Mouse (Mus musculus) forebrain, embryonic 15.5 days (tissue): ENCODE data around the gene C77080. TPM values are rescaled to one million over a fixed set of nuclear protein-coding genes. Genes with fewer than 3 reads are reported as not detected.

Experiments
- ATAC-seq: fragments of 200-750 bp; cut with Nextera tagmentation; replicated peaks from 2 replicates; pipeline ENCODE4 v1.8.0; 2017; ENCODE audit warnings: mild to moderate bottlenecking, moderate TSS enrichment, moderate library complexity
- H3K27ac ChIP-seq: fragments of 300-500 bp; sonication (generic); replicated peaks from 2 replicates; pipeline ENCODE4 v1.5.1; 2015; ENCODE audit warnings: mild to moderate bottlenecking, inconsistent platforms
- H3K27me3 ChIP-seq: fragments of 300-500 bp; sonication (generic); 2 replicates; pipeline ENCODE4 v1.6.1; 2015; ENCODE audit warnings: inconsistent platforms
- H3K36me3 ChIP-seq: fragments of 300-500 bp; sonication (generic); 2 replicates; pipeline ENCODE4 v1.6.1; 2015; ENCODE audit warnings: mild to moderate bottlenecking, inconsistent platforms
- H3K4me1 ChIP-seq: fragments of 300-500 bp; sonication (generic); 2 replicates; pipeline ENCODE4 v1.6.1; 2015; ENCODE audit warnings: inconsistent platforms
- H3K4me2 ChIP-seq: fragments of 300-500 bp; sonication (generic); replicated peaks from 2 replicates; pipeline ENCODE4 v1.6.1; 2015; ENCODE audit warnings: mild to moderate bottlenecking, inconsistent platforms
- H3K4me3 ChIP-seq: fragments of 300-500 bp; sonication (generic); 2 replicates; pipeline ENCODE4 v1.5.1; 2015; ENCODE audit warnings: mild to moderate bottlenecking, inconsistent platforms
- H3K9ac ChIP-seq: fragments of 300-500 bp; sonication (generic); replicated peaks from 2 replicates; pipeline ENCODE4 v1.6.1; 2015; ENCODE audit warnings: mild to moderate bottlenecking, inconsistent platforms
- H3K9me3 ChIP-seq: fragments of 300-500 bp; sonication (generic); 2 replicates; pipeline ENCODE4 v1.6.1; 2016; ENCODE audit warnings: inconsistent platforms
- WGBS: fragments of 180-500 bp; shearing (Covaris S2); methylation state at CpG from one replicate; pipeline ENCODE4 v1.1.7; 2015; ENCODE audit warnings: mixed read lengths; 5-methylcytosine and 5-hydroxymethylcytosine counted together
- polyA plus RNA-seq: library from polyadenylated mRNA; unstranded; fragments of >200 nt; fragmentation: Nextera tagmentation; extraction: Ambion mirVana; gene quantifications from 2 replicates; pipeline ENCODE4 v1.2.1, GENCODE M21; 2015

Gene C77080
- polyA plus RNA-seq, 1 experiment from 2014 or later, result 4.1 TPM

GRCm38 (mm10) chr4:129263225-129264021, 2.2 kb upstream of the C77080 start:
- Histone ChIP-seq H3K27ac (no peak overlapping the region), H3K27me3 (no peaks in the 10 kb centered on the region), H3K9ac (no peak overlapping the region), H3K36me3 (no peaks in the 10 kb centered on the region), H3K4me3 (no peak overlapping the region), H3K4me2 (no peak overlapping the region), H3K4me1 (peaks cover 4% of the 10 kb centered on the region; the same call in 1 of the 2 replicates), H3K9me3 (no peaks in the 10 kb centered on the region)
- ATAC-seq, result no peak
- 44% methylated on average over 19 of the region's 19 CpGs for WGBS

- Histone ChIP-seq H3K4me2 (no peak overlapping the region), H3K9ac (no peak overlapping the region), H3K27ac (no peak overlapping the region), H3K9me3 (no peaks in the 10 kb centered on the region), H3K4me1 (peaks cover 10% of the 10 kb centered on the region), H3K36me3 (no peaks in the 10 kb centered on the region), H3K27me3 (no peaks in the 10 kb centered on the region), H3K4me3 (no peak overlapping the region)
- 8% methylated on average over 6 of the region's 6 CpGs for WGBS
- ATAC-seq, result no peak
Observed at GRCm38 (mm10) chr4:129260678-129261077, 526 bp downstream of the C77080 start.

- Histone ChIP-seq H3K36me3 (no peaks in the 10 kb centered on the region), H3K27me3 (no peaks in the 10 kb centered on the region), H3K4me1 (peaks cover 10% of the 10 kb centered on the region), H3K9ac (no peak overlapping the region), H3K4me3 (no peak overlapping the region), H3K27ac (no peak overlapping the region), H3K4me2 (no peak overlapping the region), H3K9me3 (no peaks in the 10 kb centered on the region)
- ATAC-seq, result no peak
- WGBS, result 54% methylated on average over 4 of the region's 4 CpGs
Observed at GRCm38 (mm10) chr4:129259101-129259500, 2.1 kb downstream of the C77080 start.

- no peaks in the 10 kb centered on the region for H3K9me3 ChIP-seq
- no peak overlapping the region for H3K27ac ChIP-seq
- WGBS, result 38% methylated on average over 8 of the region's 8 CpGs
- H3K4me1 ChIP-seq, result peaks cover 11% of the 10 kb centered on the region
- no peak overlapping the region for H3K9ac ChIP-seq
- no peaks in the 10 kb centered on the region for H3K27me3 ChIP-seq
- H3K4me3 ChIP-seq, result no peak overlapping the region
- ATAC-seq, result no peak
- no peaks in the 10 kb centered on the region for H3K36me3 ChIP-seq
- no peak overlapping the region for H3K4me2 ChIP-seq
Observed at GRCm38 (mm10) chr4:129256450-129257380, 4.5 kb downstream of the C77080 start.

- ATAC-seq, result no peak
- H3K9ac ChIP-seq, result no peak overlapping the region
- WGBS, result 86% methylated on average over 3 of the region's 3 CpGs
- H3K27ac ChIP-seq, result no peak overlapping the region
- H3K4me3 ChIP-seq, result no peak overlapping the region
- H3K9me3 ChIP-seq, result no peaks in the 10 kb centered on the region
- H3K4me2 ChIP-seq, result no peak overlapping the region
- peaks cover 15% of the 10 kb centered on the region; the same call in 1 of the 2 replicates for H3K27me3 ChIP-seq
- H3K36me3 ChIP-seq, result no peaks in the 10 kb centered on the region
- peaks cover 15% of the 10 kb centered on the region for H3K4me1 ChIP-seq
Observed at GRCm38 (mm10) chr4:129254571-129254970, 6.6 kb downstream of the C77080 start.

GRCm38 (mm10) chr4:129252492-129252891, 8.7 kb downstream of the C77080 start:
- peaks cover 32% of the 10 kb centered on the region for H3K27me3 ChIP-seq
- WGBS, result 87% methylated on average over 2 of the region's 2 CpGs
- no peak for ATAC-seq

GRCm38 (mm10) chr4:129251482-129252125, 9.6 kb downstream of the C77080 start:
- ATAC-seq, result no peak

More at GRCm38 (mm10) chr4:129252492-129252891, 8.7 kb downstream of the C77080 start:
- Histone ChIP-seq H3K4me1 (peaks cover 25% of the 10 kb centered on the region), H3K36me3 (no peaks in the 10 kb centered on the region), H3K9me3 (no peaks in the 10 kb centered on the region), H3K27ac (no peak overlapping the region), H3K4me2 (no peak overlapping the region), H3K9ac (no peak overlapping the region), H3K4me3 (no peak overlapping the region)

GRCm38 (mm10) chr4:129250759-129251481, 10.3 kb downstream of the C77080 start:
- ATAC-seq, result no peak
- Histone ChIP-seq H3K36me3 (no peaks in the 10 kb centered on the region), H3K4me2 (0 out of 2 replicates have a peak overlapping the region, but pooled peaks have one; percentile 4), H3K4me1 (peaks cover 19% of the 10 kb centered on the region), H3K9me3 (no peaks in the 10 kb centered on the region), H3K4me3 (no peak overlapping the region), H3K27ac (no peak overlapping the region), H3K9ac (no peak overlapping the region), H3K27me3 (peaks cover 45% of the 10 kb centered on the region)
- WGBS, result 20% methylated on average over 15 of the region's 15 CpGs

More at GRCm38 (mm10) chr4:129251482-129252125, 9.6 kb downstream of the C77080 start:
- H3K4me3 ChIP-seq, result no peak overlapping the region
- peaks cover 41% of the 10 kb centered on the region for H3K27me3 ChIP-seq
- H3K9me3 ChIP-seq, result no peaks in the 10 kb centered on the region
- WGBS, result 2% methylated on average over 15 of the region's 15 CpGs
- H3K36me3 ChIP-seq, result no peaks in the 10 kb centered on the region
- 0 out of 2 replicates have a peak overlapping the region, but pooled peaks have one; percentile 4 for H3K4me2 ChIP-seq
- no peak overlapping the region for H3K27ac ChIP-seq
- H3K9ac ChIP-seq, result no peak overlapping the region
- H3K4me1 ChIP-seq, result peaks cover 22% of the 10 kb centered on the region

- no peaks in the 10 kb centered on the region for H3K9me3 ChIP-seq
- 38% methylated on average over 7 of the region's 7 CpGs for WGBS
Observed at GRCm38 (mm10) chr4:129249288-129249687, 11.9 kb downstream of the C77080 start.

GRCm38 (mm10) chr4:129248243-129248767, 12.9 kb downstream of the C77080 start:
- ATAC-seq, result no peak
- Histone ChIP-seq H3K36me3 (no peaks in the 10 kb centered on the region), H3K27ac (no peak overlapping the region), H3K9ac (peak overlapping the region; percentile 42), H3K27me3 (peaks cover 45% of the 10 kb centered on the region), H3K4me3 (peak overlapping the region; percentile 43), H3K4me1 (peaks cover 19% of the 10 kb centered on the region), H3K4me2 (peak overlapping the region; percentile 86), H3K9me3 (no peaks in the 10 kb centered on the region)
- WGBS, result under 1% methylated on average over 49 of the region's 74 CpGs

More at GRCm38 (mm10) chr4:129249288-129249687, 11.9 kb downstream of the C77080 start:
- Histone ChIP-seq H3K27ac (no peak overlapping the region), H3K4me3 (no peak overlapping the region), H3K9ac (no peak overlapping the region), H3K27me3 (peaks cover 45% of the 10 kb centered on the region), H3K4me2 (peak overlapping the region; percentile 86; the same call in 1 of the 2 replicates), H3K4me1 (peaks cover 19% of the 10 kb centered on the region), H3K36me3 (no peaks in the 10 kb centered on the region)
- no peak for ATAC-seq
